Mouse (Mus musculus) kidney, postnatal 0 days (tissue): ENCODE measurements around the gene Abhd11. TPM values are rescaled to one million over a fixed set of nuclear protein-coding genes. Genes with fewer than 3 reads are reported as not detected.

Source experiments
- ATAC-seq: fragments of 200-750 bp; cut with Nextera tagmentation; replicated peaks from 2 replicates; pipeline ENCODE4 v1.8.0; 2017; ENCODE audit warnings: low read depth, moderate number of reproducible peaks, moderate TSS enrichment, moderate library complexity; ENCODE audit not compliant: low FRiP score
- DNase-seq: peaks from one replicate; pipeline ENCODE4 v3.0.0-alpha.2; 2016; ENCODE audit warnings: low spot score
- H3K27ac ChIP-seq: fragments of 300-500 bp; sonication (generic); 2 replicates; pipeline ENCODE4 v1.5.1; 2014; ENCODE audit warnings: mild to moderate bottlenecking
- H3K27me3 ChIP-seq: fragments of 300-500 bp; sonication (generic); 2 replicates; pipeline ENCODE4 v1.6.1; 2014; ENCODE audit warnings: low read length, mixed read lengths; ENCODE audit not compliant: insufficient read depth
- H3K36me3 ChIP-seq: fragments of 300-500 bp; sonication (generic); 2 replicates; pipeline ENCODE4 v1.6.1; 2014; ENCODE audit warnings: low read length, mixed read lengths; ENCODE audit not compliant: insufficient read depth
- H3K4me1 ChIP-seq: fragments of 300-500 bp; sonication (generic); replicated peaks from 2 replicates; pipeline ENCODE4 v1.6.1; 2014; ENCODE audit warnings: antibody characterized with exemption, low read length, mixed read lengths; ENCODE audit not compliant: insufficient read depth
- H3K4me2 ChIP-seq: fragments of 300-500 bp; sonication (generic); 2 replicates; pipeline ENCODE4 v1.6.1; 2014; ENCODE audit warnings: mild to moderate bottlenecking, low read length, moderate library complexity, mixed read lengths
- H3K4me3 ChIP-seq: fragments of 300-500 bp; sonication (generic); replicated peaks from 2 replicates; pipeline ENCODE4 v1.5.1; 2014; ENCODE audit warnings: low read depth, low read length
- H3K9ac ChIP-seq: fragments of 300-500 bp; sonication (generic); 2 replicates; pipeline ENCODE4 v1.6.1; 2014; ENCODE audit warnings: low read depth, low read length
- H3K9me3 ChIP-seq: fragments of 300-500 bp; sonication (generic); replicated peaks from 2 replicates; pipeline ENCODE4 v1.6.1; 2016; ENCODE audit warnings: low read length, inconsistent platforms, mixed read lengths
- CTCF ChIP-seq: IDR thresholded peaks from 2 replicates; pipeline ENCODE4 v1.5.1; 2016; ENCODE audit warnings: antibody characterized with exemption, low read depth, mild to moderate bottlenecking, moderate library complexity
- WGBS: fragments of 180-500 bp; shearing (Covaris S2); extraction: QIAGEN DNeasy Blood & Tissue Kit; methylation state at CpG from one replicate; pipeline ENCODE4 v1.1.7; 2014; 5-methylcytosine and 5-hydroxymethylcytosine counted together
- polyA plus RNA-seq: library from polyadenylated mRNA; unstranded; fragments of >200 nt; fragmentation: Nextera tagmentation; extraction: Ambion mirVana; gene quantifications from 2 replicates; pipeline ENCODE4 v1.2.1, GENCODE M21; 2015

Gene Abhd11
- polyA plus RNA-seq, 1 experiment from 2014 or later, result 93.7 TPM

- H3K4me3 ChIP-seq, result no peak overlapping the region
- DNase-seq (no peak), ATAC-seq (no peak)
- no peaks in the 10 kb centered on the region for H3K27me3 ChIP-seq
- no peak overlapping the region for H3K9ac ChIP-seq
- H3K4me1 ChIP-seq, result no peaks in the 10 kb centered on the region
- no peak for TF ChIP-seq CTCF
- no peaks in the 10 kb centered on the region for H3K9me3 ChIP-seq
- WGBS, result 59% methylated on average over 2 of the region's 2 CpGs
- no peaks in the 10 kb centered on the region for H3K36me3 ChIP-seq
- H3K27ac ChIP-seq, result no peak overlapping the region
- no peak overlapping the region for H3K4me2 ChIP-seq
These were observed 34.0 kb upstream of the Abhd11 start for GRCm38 (mm10) chr5:134974921-134975320.

GRCm38 (mm10) chr5:134976164-134976563, 32.8 kb upstream of the Abhd11 start:
- no peak for ATAC-seq
- Histone ChIP-seq H3K27ac (no peak overlapping the region), H3K4me3 (no peak overlapping the region), H3K36me3 (no peaks in the 10 kb centered on the region), H3K4me2 (no peak overlapping the region), H3K9ac (no peak overlapping the region), H3K9me3 (no peaks in the 10 kb centered on the region), H3K4me1 (no peaks in the 10 kb centered on the region), H3K27me3 (no peaks in the 10 kb centered on the region)
- WGBS, result 90% methylated on average over 2 of the region's 2 CpGs
- TF ChIP-seq CTCF, result no peak
- DNase-seq, result no peak

- Histone ChIP-seq H3K4me1 (no peaks in the 10 kb centered on the region), H3K9ac (no peak overlapping the region), H3K4me2 (no peak overlapping the region), H3K9me3 (no peaks in the 10 kb centered on the region), H3K27ac (no peak overlapping the region), H3K36me3 (no peaks in the 10 kb centered on the region), H3K4me3 (no peak overlapping the region), H3K27me3 (no peaks in the 10 kb centered on the region)
- DNase-seq (no peak), ATAC-seq (no peak)
- TF ChIP-seq CTCF, result no peak
- 84% methylated on average over 14 of the region's 14 CpGs for WGBS
These were observed 32.2 kb upstream of the Abhd11 start for GRCm38 (mm10) chr5:134976577-134977250.

GRCm38 (mm10) chr5:134977837-134978236, 31.1 kb upstream of the Abhd11 start:
- Histone ChIP-seq H3K27me3 (no peaks in the 10 kb centered on the region), H3K9me3 (no peaks in the 10 kb centered on the region), H3K36me3 (no peaks in the 10 kb centered on the region), H3K4me2 (no peak overlapping the region), H3K4me1 (no peaks in the 10 kb centered on the region), H3K9ac (no peak overlapping the region), H3K27ac (no peak overlapping the region), H3K4me3 (no peak overlapping the region)
- no peak for ATAC-seq
- no peak for TF ChIP-seq CTCF
- 78% methylated on average over 4 of the region's 4 CpGs for whole genome bisulfite sequencing
- DNase-seq, result no peak

GRCm38 (mm10) chr5:134981149-134981548, 27.8 kb upstream of the Abhd11 start:
- no peak for TF ChIP-seq CTCF
- WGBS, result 62% methylated on average over 10 of the region's 10 CpGs
- no peaks in the 10 kb centered on the region for H3K9me3 ChIP-seq
- H3K36me3 ChIP-seq, result no peaks in the 10 kb centered on the region
- no peak overlapping the region for H3K4me3 ChIP-seq
- H3K27me3 ChIP-seq, result peaks cover 6% of the 10 kb centered on the region; the same call in 1 of the 2 replicates
- H3K4me2 ChIP-seq, result no peak overlapping the region
- H3K9ac ChIP-seq, result no peak overlapping the region
- no peak overlapping the region for H3K27ac ChIP-seq
- H3K4me1 ChIP-seq, result 0 out of 2 replicates have a peak, but pooled peaks cover 5% of the 10 kb centered on the region
- DNase-seq, result no peak
- no peak for ATAC-seq

- Histone ChIP-seq H3K4me3 (no peak overlapping the region), H3K4me2 (no peak overlapping the region), H3K9me3 (no peaks in the 10 kb centered on the region), H3K9ac (no peak overlapping the region), H3K36me3 (no peaks in the 10 kb centered on the region), H3K4me1 (0 out of 2 replicates have a peak, but pooled peaks cover 9% of the 10 kb centered on the region), H3K27me3 (peaks cover 25% of the 10 kb centered on the region), H3K27ac (no peak overlapping the region)
- WGBS, result 73% methylated on average over 1 of the region's 1 CpGs
- TF ChIP-seq CTCF, result no peak
- DNase-seq, result no peak
- ATAC-seq, result no peak
These were observed 25.8 kb upstream of the Abhd11 start for GRCm38 (mm10) chr5:134983111-134983510.

- H3K27ac ChIP-seq, result no peak overlapping the region
- H3K9ac ChIP-seq, result no peak overlapping the region
- no peak overlapping the region for H3K4me3 ChIP-seq
- no peak for DNase-seq
- no peak for TF ChIP-seq CTCF
- 16% methylated on average over 3 of the region's 3 CpGs for WGBS
- 0 out of 2 replicates have a peak, but pooled peaks cover 9% of the 10 kb centered on the region for H3K4me1 ChIP-seq
- H3K4me2 ChIP-seq, result no peak overlapping the region
- ATAC-seq, result no peak
- H3K9me3 ChIP-seq, result no peaks in the 10 kb centered on the region
- H3K36me3 ChIP-seq, result no peaks in the 10 kb centered on the region
- H3K27me3 ChIP-seq, result peaks cover 25% of the 10 kb centered on the region
These were observed 25.2 kb upstream of the Abhd11 start for GRCm38 (mm10) chr5:134983771-134984170.
